Comparison of ENCODE assay signal across 9 mouse cellular contexts in the genomic region with DNA sequence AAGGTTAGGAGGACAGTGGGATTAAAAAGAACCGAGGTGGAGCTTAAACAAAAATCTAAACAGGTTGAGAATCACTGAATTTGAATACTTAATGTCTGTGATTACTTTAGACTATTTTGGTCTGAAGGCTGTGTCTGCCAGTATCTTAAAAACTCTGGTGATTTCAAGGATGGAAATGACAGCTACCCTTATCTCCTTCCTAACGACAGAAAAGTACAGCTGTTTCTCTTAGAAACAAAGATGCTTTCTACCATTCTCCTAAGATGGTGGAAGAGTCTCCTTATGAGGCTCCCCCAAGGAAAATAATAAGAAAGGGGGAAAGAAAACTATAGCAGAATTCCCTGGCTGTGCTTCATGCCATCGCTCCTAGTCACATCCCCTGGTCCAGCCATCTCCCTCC. TPM values are rescaled to one million over a fixed set of nuclear protein-coding genes. Genes with fewer than 3 reads are reported as not detected.
DNase-seq lines count a peak whose midpoint lies in the region; ATAC-seq and TF ChIP-seq lines count a peak whose summit lies in the region.
"Had no signal": no experiment of that assay in that cellular context is flagged by ENCODE, and none has a peak within 500 bp of the region (broad histone marks: within the 10 kb centered on the region; RNA-seq: fewer than 3 reads in every experiment).

No protein-coding gene starts in this region.

- WGBS in kidney, postnatal 0 days: 4% methylated on average over 3 of the region's 3 CpGs
- WGBS in hindbrain, embryonic 16.5 days: 5% methylated on average over 3 of the region's 3 CpGs
- WGBS in midbrain, embryonic 16.5 days: under 1% methylated on average over 3 of the region's 3 CpGs

- no peaks in the 10 kb centered on the region for H3K4me1 ChIP-seq in kidney, postnatal 0 days (replicated peaks; ENCODE audit: insufficient read depth, low read length)
- H3K4me1 ChIP-seq in cortical plate, adult 2 months (ENCODE audit: control insufficient read depth, insufficient read depth, low read length): peaks cover 4% of the 10 kb centered on the region; the same call in 1 of the 2 replicates
- H3K4me1 ChIP-seq in hindbrain, embryonic 16.5 days (ENCODE audit: control insufficient read depth, insufficient read depth, low read depth, low read length): peaks cover 9% of the 10 kb centered on the region
- peaks cover 20% of the 10 kb centered on the region for H3K4me1 ChIP-seq in midbrain, embryonic 16.5 days (ENCODE audit: control insufficient read depth, insufficient read depth, low read length)

- peak overlapping the region; percentile 96 for H3K9ac ChIP-seq in kidney, postnatal 0 days (ENCODE audit: low read depth, low read length)
- peak overlapping the region; percentile 99 for H3K9ac ChIP-seq in hindbrain, embryonic 16.5 days (ENCODE audit: low read depth, low read length)
- peak overlapping the region; percentile 99 for H3K9ac ChIP-seq in midbrain, embryonic 16.5 days (ENCODE audit: low read depth, low read length)

- H3K4me2 ChIP-seq in kidney, postnatal 0 days (ENCODE audit: low read length): peak overlapping the region; percentile 62
- H3K4me2 ChIP-seq in hindbrain, embryonic 16.5 days (ENCODE audit: low read length): peak overlapping the region; percentile 77
- peak overlapping the region; percentile 83 for H3K4me2 ChIP-seq in midbrain, embryonic 16.5 days (ENCODE audit: low read length)

- no peak for ATAC-seq in kidney, postnatal 0 days (replicated peaks; ENCODE audit: low FRiP score, low read depth)
- ATAC-seq in hindbrain, embryonic 16.5 days: no peak
- ATAC-seq in midbrain, embryonic 16.5 days: no peak

- DNase-seq in kidney, postnatal 0 days (ENCODE audit: low spot score): peak; percentile 15
- DNase-seq in kidney, adult 11 months: no peak
- no peak for DNase-seq in urinary bladder, postnatal 14 days (ENCODE audit: low spot score)
- DNase-seq in left cerebral cortex, postnatal 25 days (ENCODE audit: low spot score in 2 of 2): no peak
- DNase-seq in cerebellum, adult 11-12 months: no peak
- DNase-seq: thymus, adult 18-20 months had no signal

- no peak for TF ChIP-seq POLR2A in cortical plate, adult 2 months (IDR thresholded peaks at IDR 0.05; ENCODE audit: extremely low read depth, insufficient read depth, low read length)

- intact Hi-C loops in left cerebral cortex, postnatal 25 days (cut with DNase I): no loop called here

- H3K9me3 ChIP-seq in kidney, postnatal 0 days (replicated peaks; ENCODE audit: low read length): no peaks in the 10 kb centered on the region
- no peaks in the 10 kb centered on the region for H3K9me3 ChIP-seq in hindbrain, embryonic 16.5 days (ENCODE audit: control insufficient read depth, low read length)
- no peaks in the 10 kb centered on the region for H3K9me3 ChIP-seq in midbrain, embryonic 16.5 days (replicated peaks; ENCODE audit: control insufficient read depth, low read length, poor library complexity, severe bottlenecking)

- TF ChIP-seq CTCF in kidney, postnatal 0 days (IDR thresholded peaks at IDR 0.05; ENCODE audit: low read depth): no peak
- TF ChIP-seq CTCF in cortical plate, adult 2 months (IDR thresholded peaks at IDR 0.05; ENCODE audit: extremely low read depth, insufficient read depth, low read length): no peak

- no peaks in the 10 kb centered on the region for H3K36me3 ChIP-seq in kidney, postnatal 0 days (ENCODE audit: insufficient read depth, low read length)
- H3K36me3 ChIP-seq in hindbrain, embryonic 16.5 days (ENCODE audit: control insufficient read depth, insufficient read depth, low read length): no peaks in the 10 kb centered on the region
- no peaks in the 10 kb centered on the region for H3K36me3 ChIP-seq in midbrain, embryonic 16.5 days (ENCODE audit: control insufficient read depth, insufficient read depth, low read length)

- H3K27me3 ChIP-seq in kidney, postnatal 0 days (ENCODE audit: insufficient read depth, low read length): no peaks in the 10 kb centered on the region
- no peaks in the 10 kb centered on the region for H3K27me3 ChIP-seq in hindbrain, embryonic 16.5 days (replicated peaks; ENCODE audit: control insufficient read depth, insufficient read depth, low read length)
- no peaks in the 10 kb centered on the region for H3K27me3 ChIP-seq in midbrain, embryonic 16.5 days (ENCODE audit: control insufficient read depth, insufficient read depth, low read depth, low read length)

- peak overlapping the region; percentile 93 for H3K4me3 ChIP-seq in kidney, postnatal 0 days (replicated peaks; ENCODE audit: low read depth, low read length)
- peak overlapping the region; percentile 96 for H3K4me3 ChIP-seq in cortical plate, adult 2 months (ENCODE audit: insufficient read depth, low read length)
- peak overlapping the region; percentile 99 for H3K4me3 ChIP-seq in hindbrain, embryonic 16.5 days (ENCODE audit: low read length)
- H3K4me3 ChIP-seq in midbrain, embryonic 16.5 days (ENCODE audit: low read depth, low read length): peak overlapping the region; percentile 99

- H3K27ac ChIP-seq in kidney, postnatal 0 days: peak overlapping the region; percentile 95
- H3K27ac ChIP-seq in cortical plate, adult 2 months (ENCODE audit: insufficient read depth, low read length): peak overlapping the region; percentile 50
- H3K27ac ChIP-seq in hindbrain, embryonic 16.5 days (ENCODE audit: low read depth, low read length): peak overlapping the region; percentile 98
- H3K27ac ChIP-seq in midbrain, embryonic 16.5 days (ENCODE audit: low read length): peak overlapping the region; percentile 98

RNA-seq across cellular contexts. Expression of a gene that starts 0.8 kb away (rescaled TPM):
- 8.5 and 8.9 TPM in 2 replicates for polyA plus RNA-seq in kidney, postnatal 0 days (2015; fragmentation: Nextera tagmentation; extraction: Ambion mirVana)
- 25.2 and 25.5 TPM in 2 replicates for polyA plus RNA-seq in cortical plate, adult 2 months (2012; rRNA removed)
- 16.3 and 16.6 TPM in 2 replicates for polyA plus RNA-seq in hindbrain, embryonic 16.5 days (2015; fragmentation: Nextera tagmentation; extraction: Ambion mirVana)
- polyA plus RNA-seq in midbrain, embryonic 16.5 days (2015; fragmentation: Nextera tagmentation; extraction: Ambion mirVana): 18.0 and 20.5 TPM in 2 replicates
- 10 to 100 TPM; 84.5 to 97.3 TPM for total RNA-seq in left cerebral cortex, postnatal 25 days (2021)

RNA-seq across cellular contexts. Expression of a gene that starts 21.0 kb away (rescaled TPM):
- 3.5 and 4.8 TPM in 2 replicates for polyA plus RNA-seq in kidney, postnatal 0 days (2015; fragmentation: Nextera tagmentation; extraction: Ambion mirVana)
- polyA plus RNA-seq in cortical plate, adult 2 months (2012; rRNA removed): 5.7 and 5.8 TPM in 2 replicates
- polyA plus RNA-seq in hindbrain, embryonic 16.5 days (2015; fragmentation: Nextera tagmentation; extraction: Ambion mirVana): 6.0 and 7.3 TPM in 2 replicates
- polyA plus RNA-seq in midbrain, embryonic 16.5 days (2015; fragmentation: Nextera tagmentation; extraction: Ambion mirVana): 8.3 and 9.1 TPM in 2 replicates
- 10 to 100 TPM in 1 of 2 experiments, 1 to 10 TPM in 1; 9.7 to 10.4 TPM for total RNA-seq in left cerebral cortex, postnatal 25 days (2021)

RNA-seq across cellular contexts. Expression of a gene that starts 21.1 kb away (rescaled TPM):
- polyA plus RNA-seq in kidney, postnatal 0 days (2015; fragmentation: Nextera tagmentation; extraction: Ambion mirVana): 5.0 and 5.3 TPM in 2 replicates
- polyA plus RNA-seq in cortical plate, adult 2 months (2012; rRNA removed): 7.2 and 7.7 TPM in 2 replicates
- polyA plus RNA-seq in hindbrain, embryonic 16.5 days (2015; fragmentation: Nextera tagmentation; extraction: Ambion mirVana): 12.8 and 14.4 TPM in 2 replicates
- 19.2 and 22.3 TPM in 2 replicates for polyA plus RNA-seq in midbrain, embryonic 16.5 days (2015; fragmentation: Nextera tagmentation; extraction: Ambion mirVana)
- 10 to 100 TPM; 14.1 TPM for total RNA-seq in left cerebral cortex, postnatal 25 days (2021)

RNA-seq across cellular contexts. Expression of a gene that starts 21.2 kb away (rescaled TPM):
- polyA plus RNA-seq in kidney, postnatal 0 days (2015; fragmentation: Nextera tagmentation; extraction: Ambion mirVana): 28.3 and 30.5 TPM in 2 replicates
- 41.7 and 42.6 TPM in 2 replicates for polyA plus RNA-seq in cortical plate, adult 2 months (2012; rRNA removed)
- polyA plus RNA-seq in hindbrain, embryonic 16.5 days (2015; fragmentation: Nextera tagmentation; extraction: Ambion mirVana): 45.5 and 49.2 TPM in 2 replicates
- 50.6 and 56.5 TPM in 2 replicates for polyA plus RNA-seq in midbrain, embryonic 16.5 days (2015; fragmentation: Nextera tagmentation; extraction: Ambion mirVana)
- total RNA-seq in left cerebral cortex, postnatal 25 days (2021): 10 to 100 TPM; 94.7 to 96.2 TPM
